Mouse (Mus musculus): Measurements from ENCODE around the gene Atn1.

DNA sequence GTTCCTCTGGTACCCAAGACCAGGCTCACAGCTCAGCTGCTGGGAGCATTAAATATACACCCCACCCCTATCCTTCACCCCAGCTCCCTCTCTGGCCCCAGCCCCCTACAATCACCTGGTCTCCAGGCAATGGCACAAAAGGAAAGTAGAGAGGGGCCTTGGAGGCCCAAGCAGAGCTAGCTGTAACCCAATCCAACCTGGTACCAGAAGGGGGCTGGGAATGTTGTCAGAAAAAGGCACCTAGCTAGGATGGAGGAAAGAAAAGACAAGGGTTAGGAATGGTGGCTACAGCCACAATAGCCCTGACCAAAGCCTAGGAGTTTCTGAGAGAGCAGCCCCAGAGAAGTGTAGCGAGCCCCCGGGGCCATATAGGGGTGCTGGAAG lies 2.5 kb upstream of the Atn1 start:
- no peak for TF ChIP-seq CTCF (IDR thresholded peaks at IDR 0.05; ENCODE audit: low read depth)
- no peak for TF ChIP-seq EP300 (optimal IDR thresholded peaks at IDR 0.05)

All from stomach, postnatal 0 days (tissue).